ENCODE assay signal across 8 mouse cellular contexts in the genomic region with DNA sequence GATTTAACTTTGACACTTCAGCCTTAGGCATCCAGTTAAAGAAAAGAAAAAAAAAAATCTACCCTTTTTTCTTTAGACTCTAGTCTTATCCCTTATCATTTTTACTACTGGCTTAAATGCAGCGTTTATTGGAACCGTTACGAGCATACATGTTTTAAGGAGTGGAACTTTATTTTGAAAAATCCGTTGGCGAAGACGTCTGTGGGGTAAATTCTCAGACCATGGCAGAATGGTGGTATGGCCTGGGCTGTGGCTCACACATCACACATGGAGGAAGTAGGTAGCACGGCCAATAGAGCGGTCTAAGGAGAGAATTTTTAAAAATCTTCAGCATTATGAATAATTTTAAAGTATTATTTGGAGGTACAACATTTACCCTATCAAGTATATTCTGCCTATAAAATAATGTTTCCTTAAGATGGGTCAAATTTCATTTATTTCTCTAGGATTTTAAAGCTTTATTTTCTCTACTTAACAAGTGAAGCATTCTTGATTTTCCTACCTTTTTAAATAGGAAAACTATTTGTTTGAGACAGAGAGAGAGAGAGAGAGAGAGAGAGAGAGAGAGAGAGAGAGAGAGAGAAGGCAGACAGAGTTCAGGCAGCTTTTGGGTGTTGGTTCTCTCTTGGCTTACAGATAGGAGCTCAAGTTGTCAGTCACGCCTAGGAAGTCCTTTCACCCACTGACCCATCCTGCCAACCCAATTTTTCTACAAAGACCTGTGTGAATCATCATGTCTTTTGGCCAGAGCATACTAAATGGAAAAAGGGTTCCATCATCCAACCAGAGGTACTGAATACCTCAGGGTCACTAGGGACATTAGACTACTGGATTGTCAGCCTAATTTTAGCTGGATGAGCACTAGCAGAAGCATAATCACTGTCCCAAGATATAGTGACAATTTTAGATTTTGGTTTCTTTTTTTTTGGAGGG. TPM values are rescaled to one million over a fixed set of nuclear protein-coding genes. Genes with fewer than 3 reads are reported as not detected.
A peak's percentile ranks its signal among the peaks of the same experiment; 100 is the strongest.
DNase-seq lines count a peak whose midpoint lies in the region; ATAC-seq and TF ChIP-seq lines count a peak whose summit lies in the region.

No protein-coding gene starts in this region.

- H3K9ac ChIP-seq in lung, embryonic 16.5 days (ENCODE audit: low read length) = peak overlapping the region; percentile 81
- H3K9ac ChIP-seq in embryonic facial prominence, embryonic 12.5 days = peak overlapping the region; percentile 46
- peak overlapping the region; percentile 69 for H3K9ac ChIP-seq in intestine, embryonic 14.5 days (ENCODE audit: low read length)
- H3K9ac ChIP-seq in neural tube, embryonic 13.5 days = peak overlapping the region; percentile 80

- H3K27me3 ChIP-seq in lung, embryonic 16.5 days (ENCODE audit: control insufficient read depth, insufficient read depth, low read depth, low read length) = no peaks in the 10 kb centered on the region
- H3K27me3 ChIP-seq in embryonic facial prominence, embryonic 12.5 days = no peaks in the 10 kb centered on the region
- no peaks in the 10 kb centered on the region for H3K27me3 ChIP-seq in intestine, embryonic 14.5 days (replicated peaks; ENCODE audit: control insufficient read depth, insufficient read depth, low read length)
- H3K27me3 ChIP-seq in neural tube, embryonic 13.5 days = no peaks in the 10 kb centered on the region

- no peak for DNase-seq in lung, adult 2 months
- no peak for DNase-seq in intestine, embryonic 14.5 days (ENCODE audit: low spot score)
- no peak for DNase-seq in c-Kit-positive CD71-positive TER-119-positive erythroid progenitor cells, embryonic 14.5 days (ENCODE audit: low spot score)
- no peak for DNase-seq in yolk sac, embryonic 10.5 days (ENCODE audit: low spot score)
- DNase-seq in thymus, adult 18-20 months = no peak

- peak overlapping the region; percentile 98 for H3K27ac ChIP-seq in lung, embryonic 16.5 days (ENCODE audit: low read length)
- no peak overlapping the region for H3K27ac ChIP-seq in embryonic facial prominence, embryonic 12.5 days
- peak overlapping the region; percentile 90; the same call in 1 of the 2 replicates for H3K27ac ChIP-seq in intestine, embryonic 14.5 days (ENCODE audit: low read depth)
- peak overlapping the region; percentile 96 for H3K27ac ChIP-seq in neural tube, embryonic 13.5 days (replicated peaks)

- peak overlapping the region; percentile 80 for H3K4me3 ChIP-seq in lung, embryonic 16.5 days (ENCODE audit: low read length)
- H3K4me3 ChIP-seq in lung, adult 2 months (replicated peaks; ENCODE audit: extremely low read depth, low read depth, low read length) = no peak overlapping the region
- H3K4me3 ChIP-seq in embryonic facial prominence, embryonic 12.5 days = peak overlapping the region; percentile 96
- H3K4me3 ChIP-seq in intestine, embryonic 14.5 days (ENCODE audit: low read depth, low read length) = peak overlapping the region; percentile 88
- peak overlapping the region; percentile 93 for H3K4me3 ChIP-seq in neural tube, embryonic 13.5 days

- TF ChIP-seq CTCF in lung, adult 2 months (IDR thresholded peaks at IDR 0.05; ENCODE audit: insufficient read depth, low read length) = no peak

- H3K36me3 ChIP-seq in lung, embryonic 16.5 days (ENCODE audit: control insufficient read depth, insufficient read depth, low read length) = no peaks in the 10 kb centered on the region
- peaks cover 7% of the 10 kb centered on the region; the same call in 1 of the 2 replicates for H3K36me3 ChIP-seq in embryonic facial prominence, embryonic 12.5 days
- no peaks in the 10 kb centered on the region for H3K36me3 ChIP-seq in intestine, embryonic 14.5 days (ENCODE audit: control insufficient read depth, insufficient read depth, low read length)
- H3K36me3 ChIP-seq in neural tube, embryonic 13.5 days = 0 out of 2 replicates have a peak, but pooled peaks cover 8% of the 10 kb centered on the region

- peak overlapping the region; percentile 87 for H3K4me2 ChIP-seq in lung, embryonic 16.5 days (ENCODE audit: low read depth, low read length)
- H3K4me2 ChIP-seq in embryonic facial prominence, embryonic 12.5 days (replicated peaks) = peak overlapping the region; percentile 59
- H3K4me2 ChIP-seq in intestine, embryonic 14.5 days (ENCODE audit: low read length) = peak overlapping the region; percentile 58
- H3K4me2 ChIP-seq in neural tube, embryonic 13.5 days = peak overlapping the region; percentile 63

- peaks cover 10% of the 10 kb centered on the region for H3K4me1 ChIP-seq in lung, embryonic 16.5 days (replicated peaks; ENCODE audit: control insufficient read depth, insufficient read depth, low read length)
- H3K4me1 ChIP-seq in lung, adult 2 months (ENCODE audit: control insufficient read depth, insufficient read depth, low read length) = peaks cover 5% of the 10 kb centered on the region
- H3K4me1 ChIP-seq in embryonic facial prominence, embryonic 12.5 days = peaks cover 10% of the 10 kb centered on the region
- peaks cover 8% of the 10 kb centered on the region for H3K4me1 ChIP-seq in intestine, embryonic 14.5 days (replicated peaks; ENCODE audit: control insufficient read depth, insufficient read depth, low read length)
- peaks cover 32% of the 10 kb centered on the region for H3K4me1 ChIP-seq in neural tube, embryonic 13.5 days (replicated peaks)

- TF ChIP-seq POLR2A in lung, adult 2 months (IDR thresholded peaks at IDR 0.05; ENCODE audit: borderline replicate concordance, extremely low read depth, low read depth, low read length) = no peak

- 22% methylated on average over 9 of the region's 9 CpGs for WGBS in lung, embryonic 16.5 days
- WGBS in lung, adult 2 months = 18% methylated on average over 9 of the region's 9 CpGs
- WGBS in embryonic facial prominence, embryonic 12.5 days = 34% methylated on average over 9 of the region's 9 CpGs
- WGBS in intestine, embryonic 14.5 days = 32% methylated on average over 9 of the region's 9 CpGs
- WGBS in neural tube, embryonic 13.5 days = 38% methylated on average over 9 of the region's 9 CpGs

- no peak for ATAC-seq in lung, embryonic 16.5 days (ENCODE audit: low read depth)
- ATAC-seq in embryonic facial prominence, embryonic 12.5 days (ENCODE audit: insufficient number of reproducible peaks, insufficient read depth, low FRiP score, low TSS enrichment) = no peak
- ATAC-seq in intestine, embryonic 14.5 days (replicated peaks; ENCODE audit: low FRiP score, low TSS enrichment, low read depth) = no peak
- ATAC-seq in neural tube, embryonic 13.5 days (ENCODE audit: low read depth) = no peak

- no peaks in the 10 kb centered on the region for H3K9me3 ChIP-seq in lung, embryonic 16.5 days (ENCODE audit: control insufficient read depth, low read length)
- no peaks in the 10 kb centered on the region for H3K9me3 ChIP-seq in embryonic facial prominence, embryonic 12.5 days
- no peaks in the 10 kb centered on the region for H3K9me3 ChIP-seq in intestine, embryonic 14.5 days (ENCODE audit: control insufficient read depth, low read length)
- no peaks in the 10 kb centered on the region for H3K9me3 ChIP-seq in neural tube, embryonic 13.5 days

RNA-seq across cellular contexts. Expression of gene Zdhhc5, which starts 1.7 kb away (rescaled TPM):
- polyA plus RNA-seq in lung, embryonic 16.5 days (2015; fragmentation: Nextera tagmentation; extraction: Ambion mirVana) = 24.2 and 28.2 TPM in 2 replicates
- polyA plus RNA-seq in lung, adult 2 months (2012; rRNA removed) = 34.6 and 41.4 TPM in 2 replicates
- polyA plus RNA-seq in embryonic facial prominence, embryonic 12.5 days (2016; fragmentation: Nextera tagmentation; extraction: Ambion mirVana) = 31.2 and 33.9 TPM in 2 replicates
- 30.0 and 30.7 TPM in 2 replicates for polyA plus RNA-seq in intestine, embryonic 14.5 days (2014; fragmentation: Nextera tagmentation; extraction: Ambion mirVana)
- 17.6 and 19.2 TPM in 2 replicates for polyA plus RNA-seq in neural tube, embryonic 13.5 days (2015; fragmentation: Nextera tagmentation; extraction: Ambion mirVana)

RNA-seq across cellular contexts. Expression of gene Clp1, which starts 10.5 kb away (rescaled TPM):
- polyA plus RNA-seq in lung, embryonic 16.5 days (2015; fragmentation: Nextera tagmentation; extraction: Ambion mirVana) = 28.3 and 28.6 TPM in 2 replicates
- polyA plus RNA-seq in lung, adult 2 months (2012; rRNA removed) = 6.0 and 10.3 TPM in 2 replicates
- 41.9 and 43.8 TPM in 2 replicates for polyA plus RNA-seq in embryonic facial prominence, embryonic 12.5 days (2016; fragmentation: Nextera tagmentation; extraction: Ambion mirVana)
- polyA plus RNA-seq in intestine, embryonic 14.5 days (2014; fragmentation: Nextera tagmentation; extraction: Ambion mirVana) = 25.7 and 29.0 TPM in 2 replicates
- 28.1 and 29.6 TPM in 2 replicates for polyA plus RNA-seq in neural tube, embryonic 13.5 days (2015; fragmentation: Nextera tagmentation; extraction: Ambion mirVana)

RNA-seq across cellular contexts. Expression of gene Ypel4, which starts 17.2 kb away (rescaled TPM):
- polyA plus RNA-seq in lung, embryonic 16.5 days (2015; fragmentation: Nextera tagmentation; extraction: Ambion mirVana) = 5.2 and 6.9 TPM in 2 replicates
- polyA plus RNA-seq in lung, adult 2 months (2012; rRNA removed) = 1.6 and 2.0 TPM in 2 replicates
- 12.3 and 13.7 TPM in 2 replicates for polyA plus RNA-seq in embryonic facial prominence, embryonic 12.5 days (2016; fragmentation: Nextera tagmentation; extraction: Ambion mirVana)
- 6.9 and 8.8 TPM in 2 replicates for polyA plus RNA-seq in intestine, embryonic 14.5 days (2014; fragmentation: Nextera tagmentation; extraction: Ambion mirVana)
- 18.8 and 19.1 TPM in 2 replicates for polyA plus RNA-seq in neural tube, embryonic 13.5 days (2015; fragmentation: Nextera tagmentation; extraction: Ambion mirVana)

RNA-seq across cellular contexts. Expression of gene Gm19426, which starts 26.8 kb away (rescaled TPM):
- polyA plus RNA-seq in lung, embryonic 16.5 days (2015; fragmentation: Nextera tagmentation; extraction: Ambion mirVana) = 7.1 and 7.4 TPM in 2 replicates
- 1.8 and 4.1 TPM in 2 replicates for polyA plus RNA-seq in lung, adult 2 months (2012; rRNA removed)
- polyA plus RNA-seq in embryonic facial prominence, embryonic 12.5 days (2016; fragmentation: Nextera tagmentation; extraction: Ambion mirVana) = 13.0 and 13.9 TPM in 2 replicates
- 4.6 and 5.3 TPM in 2 replicates for polyA plus RNA-seq in intestine, embryonic 14.5 days (2014; fragmentation: Nextera tagmentation; extraction: Ambion mirVana)
- polyA plus RNA-seq in neural tube, embryonic 13.5 days (2015; fragmentation: Nextera tagmentation; extraction: Ambion mirVana) = 4.7 and 7.0 TPM in 2 replicates

RNA-seq across cellular contexts. Expression of gene Tmx2, which starts 37.7 kb away (rescaled TPM):
- polyA plus RNA-seq in lung, embryonic 16.5 days (2015; fragmentation: Nextera tagmentation; extraction: Ambion mirVana) = 115 and 117 TPM in 2 replicates
- polyA plus RNA-seq in lung, adult 2 months (2012; rRNA removed) = 41.8 and 57.7 TPM in 2 replicates
- polyA plus RNA-seq in embryonic facial prominence, embryonic 12.5 days (2016; fragmentation: Nextera tagmentation; extraction: Ambion mirVana) = 118 and 122 TPM in 2 replicates
- 131 and 134 TPM in 2 replicates for polyA plus RNA-seq in intestine, embryonic 14.5 days (2014; fragmentation: Nextera tagmentation; extraction: Ambion mirVana)
- 245 and 252 TPM in 2 replicates for polyA plus RNA-seq in neural tube, embryonic 13.5 days (2015; fragmentation: Nextera tagmentation; extraction: Ambion mirVana)
